Mouse (Mus musculus) embryonic facial prominence, embryonic 12.5 days (tissue): ENCODE data around the gene Umps. TPM values are rescaled to one million over a fixed set of nuclear protein-coding genes. Genes with fewer than 3 reads are reported as not detected.
A peak's percentile ranks its signal among the peaks of the same experiment; 100 is the strongest.

Source experiments
- ATAC-seq: fragments of 200-750 bp; cut with Nextera tagmentation; 2 replicates; pipeline ENCODE4 v1.8.0; 2017; ENCODE audit not compliant: insufficient number of reproducible peaks, insufficient read depth, low FRiP score, low TSS enrichment
- H3K27ac ChIP-seq: fragments of 300-500 bp; sonication (generic); 2 replicates; pipeline ENCODE4 v1.5.1; 2016; ENCODE audit warnings: mild to moderate bottlenecking
- H3K27me3 ChIP-seq: fragments of 300-500 bp; sonication (generic); 2 replicates; pipeline ENCODE4 v1.6.1; 2016; ENCODE audit warnings: mild to moderate bottlenecking, moderate library complexity
- H3K36me3 ChIP-seq: fragments of 300-500 bp; sonication (generic); 2 replicates; pipeline ENCODE4 v1.6.1; 2016; ENCODE audit warnings: mild to moderate bottlenecking
- H3K4me1 ChIP-seq: fragments of 300-500 bp; sonication (generic); 2 replicates; pipeline ENCODE4 v1.6.1; 2016
- H3K4me2 ChIP-seq: fragments of 300-500 bp; sonication (generic); replicated peaks from 2 replicates; pipeline ENCODE4 v1.6.1; 2016; ENCODE audit warnings: mild to moderate bottlenecking, moderate library complexity
- H3K4me3 ChIP-seq: fragments of 300-500 bp; sonication (generic); 2 replicates; pipeline ENCODE4 v1.5.1; 2016; ENCODE audit warnings: mild to moderate bottlenecking
- H3K9ac ChIP-seq: fragments of 300-500 bp; sonication (generic); 2 replicates; pipeline ENCODE4 v1.6.1; 2016; ENCODE audit warnings: mild to moderate bottlenecking, moderate library complexity
- H3K9me3 ChIP-seq: fragments of 300-500 bp; sonication (generic); 2 replicates; pipeline ENCODE4 v1.6.1; 2016; ENCODE audit warnings: mild to moderate bottlenecking, moderate library complexity
- WGBS: fragments of 180-500 bp; shearing (Covaris S2); methylation state at CpG from one replicate; pipeline ENCODE4 v1.1.7; 2016; 5-methylcytosine and 5-hydroxymethylcytosine counted together
- polyA plus RNA-seq: library from polyadenylated mRNA; unstranded; fragments of >200 nt; fragmentation: Nextera tagmentation; extraction: Ambion mirVana; gene quantifications from 2 replicates; pipeline ENCODE4 v1.2.1, GENCODE M21; 2016

Umps gene
- polyA plus RNA-seq, 1 experiment from 2014 or later: 63.6 TPM

DNA sequence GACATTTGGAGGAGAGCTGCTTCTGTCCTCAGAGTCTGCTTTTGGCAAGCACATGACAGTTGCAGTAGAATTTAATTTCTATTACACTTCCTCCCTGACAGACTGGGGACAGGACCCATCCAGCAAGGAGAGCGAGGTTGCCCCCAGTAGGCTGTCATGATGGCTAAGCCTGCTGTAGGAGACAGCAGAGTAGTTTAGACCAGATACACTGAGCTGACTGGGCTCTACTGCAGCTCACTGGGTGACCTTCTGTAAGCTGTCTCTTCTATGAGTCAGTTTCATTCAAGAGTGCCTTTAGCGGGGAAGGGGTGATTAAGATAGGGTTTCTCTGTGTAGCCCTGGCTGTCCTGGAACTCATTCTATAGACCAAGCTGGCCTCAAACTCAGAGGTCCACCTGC is 27.7 kb downstream of the Umps start:
- peaks cover 5% of the 10 kb centered on the region; the same call in 1 of the 2 replicates for H3K36me3 ChIP-seq
- no peak overlapping the region for H3K9ac ChIP-seq
- whole genome bisulfite sequencing: 75% methylated on average over 2 of the region's 2 CpGs
- H3K4me1 ChIP-seq: peaks cover 71% of the 10 kb centered on the region
- no peak overlapping the region for H3K4me2 ChIP-seq
- H3K9me3 ChIP-seq: no peaks in the 10 kb centered on the region
- ATAC-seq: no peak
- no peak overlapping the region for H3K4me3 ChIP-seq
- H3K27me3 ChIP-seq: no peaks in the 10 kb centered on the region
- H3K27ac ChIP-seq: peak overlapping the region; percentile 71; the same call in 1 of the 2 replicates

DNA sequence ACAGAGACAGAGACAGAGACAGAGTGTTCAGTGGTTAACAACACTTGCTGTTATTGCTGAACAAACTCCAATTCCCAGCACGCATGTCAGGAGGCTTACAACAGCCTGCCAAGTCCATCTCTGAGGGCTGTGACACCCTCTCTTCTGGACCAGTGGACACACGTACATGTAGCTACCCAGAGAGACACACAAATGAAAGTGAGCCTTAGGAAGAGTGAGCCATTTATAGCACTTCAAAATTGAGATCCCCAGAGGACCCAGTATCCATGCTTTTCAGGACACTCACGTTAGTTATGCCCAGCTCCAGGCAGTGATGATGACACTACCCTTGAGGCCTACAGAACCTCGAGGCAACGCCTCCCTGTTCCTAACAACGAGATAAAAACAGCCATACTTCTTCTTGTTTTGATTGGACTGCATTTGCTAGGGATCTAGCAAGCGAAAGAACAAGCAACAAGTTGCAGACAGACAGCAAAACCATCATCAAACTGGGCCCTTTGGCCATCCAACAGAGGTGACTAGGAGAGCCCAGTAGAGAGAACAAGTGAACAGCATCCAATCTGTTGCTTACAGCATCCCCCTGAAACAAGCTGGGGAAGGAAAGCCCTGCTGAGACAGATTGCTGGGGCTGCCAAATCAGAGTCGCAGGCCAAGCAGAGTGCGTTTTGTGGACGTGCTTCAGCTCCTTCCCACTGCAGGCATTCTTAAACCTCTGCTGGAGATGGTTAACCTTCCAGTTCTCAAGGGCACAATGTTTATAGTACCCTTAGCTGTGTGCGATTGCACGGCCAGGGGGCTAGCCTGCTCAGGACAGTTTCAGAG is 28.3 kb downstream of the Umps start:
- H3K4me2 ChIP-seq: no peak overlapping the region

GRCm38 (mm10) chr16:33937567-33937966 is 29.3 kb downstream of the Umps start:
- 85% methylated on average over 8 of the region's 8 CpGs for WGBS
- no peak overlapping the region for H3K27ac ChIP-seq
- no peaks in the 10 kb centered on the region for H3K9me3 ChIP-seq
- no peak for ATAC-seq
- peaks cover 5% of the 10 kb centered on the region; the same call in 1 of the 2 replicates for H3K36me3 ChIP-seq
- H3K27me3 ChIP-seq: no peaks in the 10 kb centered on the region
- H3K4me1 ChIP-seq: peaks cover 70% of the 10 kb centered on the region
- no peak overlapping the region for H3K9ac ChIP-seq
- H3K4me2 ChIP-seq: no peak overlapping the region
- no peak overlapping the region for H3K4me3 ChIP-seq

More for the DNA sequence above, 28.3 kb downstream of the Umps start:
- H3K9ac ChIP-seq: no peak overlapping the region; the same call in 1 of the 2 replicates
- peak overlapping the region; percentile 71; the same call in 1 of the 2 replicates for H3K27ac ChIP-seq
- H3K4me1 ChIP-seq: peaks cover 71% of the 10 kb centered on the region
- 56% methylated on average over 12 of the region's 12 CpGs for WGBS
- ATAC-seq: no peak
- H3K9me3 ChIP-seq: no peaks in the 10 kb centered on the region
- peaks cover 5% of the 10 kb centered on the region; the same call in 1 of the 2 replicates for H3K36me3 ChIP-seq
- H3K4me3 ChIP-seq: no peak overlapping the region
- H3K27me3 ChIP-seq: no peaks in the 10 kb centered on the region

GRCm38 (mm10) chr16:33936885-33937284 is 30.0 kb downstream of the Umps start:
- Histone ChIP-seq H3K9me3 (no peaks in the 10 kb centered on the region), H3K27ac (no peak overlapping the region), H3K4me3 (no peak overlapping the region), H3K36me3 (peaks cover 5% of the 10 kb centered on the region; the same call in 1 of the 2 replicates), H3K4me2 (no peak overlapping the region), H3K27me3 (no peaks in the 10 kb centered on the region), H3K4me1 (peaks cover 66% of the 10 kb centered on the region), H3K9ac (no peak overlapping the region)
- 78% methylated on average over 4 of the region's 4 CpGs for WGBS
- no peak for ATAC-seq

- H3K4me1 ChIP-seq: peaks cover 52% of the 10 kb centered on the region
- peaks cover 5% of the 10 kb centered on the region; the same call in 1 of the 2 replicates for H3K36me3 ChIP-seq
- no peak overlapping the region for H3K27ac ChIP-seq
- no peak for ATAC-seq
- WGBS: 92% methylated on average over 6 of the region's 6 CpGs
- no peaks in the 10 kb centered on the region for H3K27me3 ChIP-seq
- no peak overlapping the region for H3K9ac ChIP-seq
- H3K4me2 ChIP-seq: no peak overlapping the region
- no peaks in the 10 kb centered on the region for H3K9me3 ChIP-seq
- H3K4me3 ChIP-seq: no peak overlapping the region
Observed at GRCm38 (mm10) chr16:33935407-33935785, 31.4 kb downstream of the Umps start.

GRCm38 (mm10) chr16:33934701-33935406 is 32.0 kb downstream of the Umps start:
- H3K4me1 ChIP-seq: peaks cover 47% of the 10 kb centered on the region
- peak overlapping the region; percentile 27; the same call in 1 of the 2 replicates for H3K9ac ChIP-seq
- no peaks in the 10 kb centered on the region for H3K9me3 ChIP-seq
- H3K4me2 ChIP-seq: no peak overlapping the region
- H3K4me3 ChIP-seq: no peak overlapping the region
- no peaks in the 10 kb centered on the region for H3K27me3 ChIP-seq
- peak overlapping the region; percentile 79 for H3K27ac ChIP-seq
- ATAC-seq: no peak; the same call in 1 of the 2 replicates
- 61% methylated on average over 5 of the region's 5 CpGs for WGBS
- H3K36me3 ChIP-seq: peaks cover 8% of the 10 kb centered on the region; the same call in 1 of the 2 replicates

DNA sequence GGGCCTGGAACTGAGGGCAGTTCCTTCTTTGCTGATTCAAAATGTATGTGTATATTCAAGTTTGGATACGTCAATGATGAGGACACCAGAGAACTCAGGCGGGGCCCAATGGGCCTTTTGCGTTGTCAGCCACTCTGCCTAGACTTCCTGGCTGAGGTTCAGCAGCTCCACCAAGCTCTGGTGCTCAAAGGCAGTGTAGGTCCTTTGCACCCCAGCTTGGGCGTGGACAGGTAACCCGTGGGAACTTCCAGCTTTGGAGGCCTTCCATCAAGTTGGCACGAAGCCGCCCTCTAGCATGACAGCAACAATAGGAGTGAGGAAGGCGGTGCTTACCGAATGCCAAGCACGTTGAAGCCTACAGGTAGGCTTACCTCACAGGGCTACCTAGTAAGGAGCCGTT is 33.4 kb downstream of the Umps start:
- ATAC-seq: no peak
- H3K27ac ChIP-seq: 0 out of 2 replicates have a peak overlapping the region, but pooled peaks have one; percentile 14

DNA sequence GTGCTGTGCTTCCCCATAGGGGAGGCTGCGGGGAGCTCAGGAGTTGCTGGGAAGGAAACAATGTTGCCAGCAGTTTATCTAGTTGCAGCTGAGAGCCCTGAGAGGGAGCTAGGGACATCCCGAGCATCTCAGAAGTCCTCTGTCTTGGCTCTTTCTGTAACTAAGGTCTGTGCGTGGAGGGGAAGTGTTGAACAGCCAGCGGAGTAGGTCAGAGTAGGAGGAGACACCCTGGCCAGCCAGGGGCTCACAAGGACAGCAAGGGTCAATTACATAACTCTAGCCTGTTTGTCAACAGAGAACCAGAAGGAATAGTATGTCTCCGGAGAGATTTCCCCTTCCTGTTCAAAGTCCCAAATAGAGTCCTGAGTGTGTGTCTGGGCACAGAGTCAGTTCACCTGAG is 34.7 kb downstream of the Umps start:
- WGBS: 60% methylated on average over 5 of the region's 5 CpGs
- H3K4me1 ChIP-seq: peaks cover 29% of the 10 kb centered on the region
- H3K4me2 ChIP-seq: no peak overlapping the region
- 0 out of 2 replicates have a peak, but pooled peaks cover 4% of the 10 kb centered on the region for H3K36me3 ChIP-seq
- no peak overlapping the region for H3K9ac ChIP-seq
- no peaks in the 10 kb centered on the region for H3K27me3 ChIP-seq
- H3K9me3 ChIP-seq: no peaks in the 10 kb centered on the region
- no peak overlapping the region for H3K27ac ChIP-seq
- no peak for ATAC-seq
- H3K4me3 ChIP-seq: no peak overlapping the region

More for the DNA sequence above, 33.4 kb downstream of the Umps start:
- Histone ChIP-seq H3K4me2 (no peak overlapping the region), H3K4me3 (no peak overlapping the region), H3K27me3 (no peaks in the 10 kb centered on the region), H3K9me3 (no peaks in the 10 kb centered on the region), H3K9ac (no peak overlapping the region), H3K4me1 (peaks cover 37% of the 10 kb centered on the region), H3K36me3 (peaks cover 7% of the 10 kb centered on the region; the same call in 1 of the 2 replicates)
- 92% methylated on average over 11 of the region's 11 CpGs for WGBS

DNA sequence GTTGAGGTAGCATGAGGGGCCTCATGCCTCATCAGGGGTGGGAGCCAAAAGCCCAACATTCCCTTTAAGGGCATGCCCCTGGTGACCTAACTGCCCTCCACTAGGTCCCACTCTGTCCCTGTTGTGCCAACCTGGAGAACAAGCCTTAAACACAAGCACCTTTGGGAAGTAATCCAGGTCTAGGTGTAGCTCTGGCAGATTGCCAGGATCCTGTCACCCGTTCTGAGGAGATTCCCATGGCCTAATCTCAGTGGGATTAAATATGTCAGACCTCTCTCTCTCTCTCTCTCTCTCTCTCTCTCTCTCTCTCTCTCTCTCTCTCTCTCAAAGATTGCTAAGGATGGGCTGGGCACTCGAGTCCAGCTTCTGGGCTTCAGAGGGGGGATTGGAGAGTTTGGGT is 35.2 kb downstream of the Umps start:
- no peak for ATAC-seq

GRCm38 (mm10) chr16:33930785-33931184 is 36.1 kb downstream of the Umps start:
- WGBS: 86% methylated on average over 6 of the region's 6 CpGs

More for the DNA sequence above, 35.2 kb downstream of the Umps start:
- no peaks in the 10 kb centered on the region for H3K9me3 ChIP-seq
- H3K9ac ChIP-seq: no peak overlapping the region
- peaks cover 29% of the 10 kb centered on the region for H3K4me1 ChIP-seq
- no peaks in the 10 kb centered on the region for H3K27me3 ChIP-seq
- H3K36me3 ChIP-seq: 0 out of 2 replicates have a peak, but pooled peaks cover 4% of the 10 kb centered on the region
- H3K27ac ChIP-seq: no peak overlapping the region
- H3K4me2 ChIP-seq: no peak overlapping the region
- WGBS: 50% methylated on average over 2 of the region's 2 CpGs
- no peak overlapping the region for H3K4me3 ChIP-seq

DNA sequence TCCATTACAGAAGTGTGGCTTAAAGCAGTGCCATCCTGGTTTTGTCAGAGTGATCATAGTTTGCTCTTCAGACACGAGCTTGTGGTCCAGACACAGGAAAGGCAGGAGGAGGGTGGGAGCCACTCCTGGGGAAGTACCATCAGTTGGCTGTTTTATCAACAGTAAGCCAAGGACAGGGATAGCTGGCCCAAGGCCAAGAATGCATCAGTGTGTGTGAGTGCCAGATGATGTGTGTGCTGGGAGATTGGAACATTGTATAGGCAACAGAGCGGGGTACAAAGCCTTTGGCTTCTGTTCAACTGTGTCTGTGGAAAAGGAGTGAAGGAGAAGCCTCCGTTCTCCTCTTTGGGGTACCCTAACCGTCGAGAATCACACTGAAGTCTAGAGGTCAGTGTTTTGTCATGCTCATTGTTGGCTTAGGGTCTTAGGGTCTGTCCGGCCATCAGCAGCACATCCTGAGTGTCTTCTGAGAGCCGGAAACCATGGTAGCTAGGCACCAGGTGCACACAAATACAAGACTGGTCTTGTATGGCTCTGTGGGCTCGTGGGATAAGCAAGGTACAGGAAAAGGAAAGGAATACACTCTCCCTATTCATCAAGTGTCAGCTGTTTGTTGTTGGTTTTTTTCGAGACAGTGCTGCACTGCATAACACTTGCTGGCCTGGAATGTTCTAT is 37.9 kb downstream of the Umps start:
- no peak overlapping the region for H3K4me2 ChIP-seq
- no peak overlapping the region for H3K27ac ChIP-seq
- 85% methylated on average over 9 of the region's 9 CpGs for WGBS
- H3K9ac ChIP-seq: no peak overlapping the region
- H3K4me3 ChIP-seq: no peak overlapping the region
- no peaks in the 10 kb centered on the region for H3K27me3 ChIP-seq
- H3K9me3 ChIP-seq: no peaks in the 10 kb centered on the region
- 0 out of 2 replicates have a peak, but pooled peaks cover 11% of the 10 kb centered on the region for H3K36me3 ChIP-seq
- ATAC-seq: no peak
- H3K4me1 ChIP-seq: peaks cover 17% of the 10 kb centered on the region

More at GRCm38 (mm10) chr16:33930785-33931184, 36.1 kb downstream of the Umps start:
- ATAC-seq: no peak
- no peak overlapping the region for H3K9ac ChIP-seq
- no peak overlapping the region for H3K27ac ChIP-seq
- no peak overlapping the region for H3K4me3 ChIP-seq
- H3K27me3 ChIP-seq: no peaks in the 10 kb centered on the region
- H3K9me3 ChIP-seq: no peaks in the 10 kb centered on the region
- peaks cover 26% of the 10 kb centered on the region for H3K4me1 ChIP-seq
- 0 out of 2 replicates have a peak, but pooled peaks cover 5% of the 10 kb centered on the region for H3K36me3 ChIP-seq
- H3K4me2 ChIP-seq: no peak overlapping the region
